Mouse (Mus musculus) 416B (cell line): Measurements from ENCODE around the gene 1810013L24Rik.
"Not testable (repeated sequence)": the region's sequence is repeated elsewhere in the genome, so short reads cannot be mapped to it uniquely, and the experiment has no call there.

Source experiments
- DNase-seq: peaks from one replicate; pipeline ENCODE4 v3.0.0; 2011; ENCODE audit warnings: low read depth

The 1810013L24Rik gene

GRCm38 (mm10) chr16:8906115-8906514 lies 76.2 kb downstream of the 1810013L24Rik start:
- DNase-seq, result not testable (repeated sequence)
